Mouse (Mus musculus): ENCODE results near the gene Socs7. TPM values are rescaled to one million over a fixed set of nuclear protein-coding genes. Genes with fewer than 3 reads are reported as not detected.

Gene Socs7
- polyA plus RNA-seq (2012; rRNA removed): 2.2 and 2.6 TPM in 2 replicates

GRCm38 (mm10) chr11:97361948-97362648, at the start of gene Socs7:
Gene Socs7 (plus strand): TSS chr11:97362551.

DNA sequence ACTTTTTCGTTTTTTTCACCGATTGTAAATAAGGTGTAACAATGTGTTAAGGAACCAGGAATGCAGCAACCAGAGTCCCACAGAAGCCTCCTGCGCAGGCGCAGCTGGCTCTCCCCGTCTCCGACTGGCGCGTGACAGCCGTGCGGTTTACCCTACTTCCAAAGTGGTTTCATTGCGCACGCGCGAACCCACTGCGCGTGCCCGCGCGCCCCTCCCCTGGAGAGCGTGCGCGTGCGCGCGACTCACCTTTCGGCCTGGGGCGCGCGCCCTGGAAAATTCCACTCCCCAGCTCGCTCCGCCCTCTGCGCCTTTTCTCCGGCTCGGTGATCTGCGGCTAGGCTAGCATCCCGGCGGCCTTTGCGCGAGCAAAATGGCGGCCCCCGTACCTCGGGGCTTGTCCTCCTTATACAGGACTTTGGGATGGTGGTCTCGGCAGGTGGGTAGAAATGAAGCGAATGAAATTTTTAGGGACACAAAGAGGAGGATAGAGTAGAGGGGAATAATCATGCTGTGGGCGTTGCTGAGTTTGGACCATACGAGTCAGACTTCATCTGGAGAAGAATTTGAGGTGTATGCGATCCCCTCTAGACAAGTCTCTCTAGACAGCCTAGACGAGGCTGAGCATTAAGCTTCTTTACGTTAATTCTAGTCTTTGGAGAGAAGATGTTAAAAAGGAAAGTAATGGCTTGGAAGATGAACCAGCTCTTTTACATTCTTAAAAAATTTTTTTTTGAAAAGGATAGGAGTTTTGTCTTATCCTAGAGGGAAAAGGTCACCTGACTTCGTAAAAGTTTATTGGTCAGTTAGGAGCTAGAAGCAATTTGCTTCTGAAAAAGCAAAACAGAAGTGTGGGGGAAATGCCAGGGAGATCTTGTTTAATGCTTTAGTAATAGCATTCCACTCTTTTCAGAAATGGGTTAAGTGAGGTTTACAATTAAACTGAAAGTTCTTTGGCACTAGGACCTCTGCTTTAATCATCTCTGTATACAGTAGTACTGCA, 46.5 kb upstream of the Socs7 start, which contains the start of gene Mrpl45:
TSS of gene Mrpl45 (plus strand) at position 213 of the 1,000 bp plus-strand sequence.

DNA sequence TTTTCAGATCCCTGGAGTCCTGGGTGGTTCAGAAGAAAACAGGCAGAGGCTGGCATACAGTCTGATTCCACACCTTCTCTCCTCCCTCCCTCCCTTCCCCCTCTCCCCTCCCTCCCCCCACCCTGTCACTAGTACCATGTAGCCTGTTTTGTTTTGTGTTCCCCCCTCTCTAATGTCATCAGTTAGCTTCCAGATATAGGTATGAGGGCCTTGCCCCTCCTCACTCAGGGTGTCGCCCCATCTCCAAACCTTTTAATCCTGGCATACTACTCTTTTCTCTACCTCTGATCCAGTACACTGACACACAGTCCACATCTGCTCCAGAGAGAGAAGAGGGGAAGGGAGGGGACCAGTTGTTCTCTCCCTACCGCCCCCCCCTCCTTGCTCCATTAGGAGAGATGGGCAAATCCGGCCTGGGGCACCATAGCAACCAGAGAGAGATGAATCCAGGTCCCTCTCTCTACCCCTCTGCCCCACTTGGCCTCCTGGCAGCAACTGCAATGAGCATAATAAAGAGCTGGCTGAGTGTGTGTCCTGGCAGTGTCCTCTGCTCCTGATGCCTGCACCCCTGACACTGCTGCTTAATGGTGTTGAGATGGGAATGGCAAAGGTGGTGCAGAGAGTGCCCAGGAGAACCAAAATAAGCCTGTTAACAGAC, 10.2 kb upstream of the Socs7 start, which contains the start of gene Gpr179:
TSS of gene Gpr179 (minus strand) at position 51 of the 658 bp plus-strand sequence.

GRCm38 (mm10) chr11:97415330-97415711, 53.0 kb downstream of the Socs7 start, which contains the start of gene Arhgap23:
Gene Arhgap23 (plus strand): TSS chr11:97415533.

Other genes with a start within 250 kb of the Socs7 start
- gene Tbx21, start 247.2 kb upstream of the Socs7 start, polyA plus RNA-seq (2012; rRNA removed): 0.02 and 0.03 TPM in 2 replicates
- 2.3 and 2.6 TPM in 2 replicates for gene Tbkbp1, start 211.1 kb upstream of the Socs7 start, polyA plus RNA-seq (2012; rRNA removed)
- gene Kpnb1, start 174.7 kb upstream of the Socs7 start, polyA plus RNA-seq (2012; rRNA removed): 69.9 and 71.9 TPM in 2 replicates
- gene Npepps, start 81.9 kb upstream of the Socs7 start, polyA plus RNA-seq (2012; rRNA removed): 8.2 and 9.3 TPM in 2 replicates
- 13.2 and 15.5 TPM in 2 replicates for gene Mrpl45, start 46.8 kb upstream of the Socs7 start, polyA plus RNA-seq (2012; rRNA removed)
- 0.01 TPM in 2 replicates for gene Gpr179, start 10.5 kb upstream of the Socs7 start, polyA plus RNA-seq (2012; rRNA removed)
- 14.5 and 16.9 TPM in 2 replicates for gene Arhgap23, start 53.0 kb downstream of the Socs7 start, polyA plus RNA-seq (2012; rRNA removed)
- gene 4933428G20Rik, start 137.8 kb downstream of the Socs7 start, polyA plus RNA-seq (2012; rRNA removed): not detected in 2 replicates
- gene Srcin1, start 213.6 kb downstream of the Socs7 start, polyA plus RNA-seq (2012; rRNA removed): 0.02 and 0.05 TPM in 2 replicates

Measured in liver, embryonic 14 days (tissue).